Mouse (Mus musculus): ENCODE results near the gene Btbd8.

The Btbd8 gene

GRCm38 (mm10) chr5:107518602-107519001 is 80.8 kb downstream of the Btbd8 start:
- no peak for DNase-seq (ENCODE audit: low spot score)

- no peak for DNase-seq (ENCODE audit: low spot score)
These were observed 83.6 kb downstream of the Btbd8 start for GRCm38 (mm10) chr5:107521386-107521785.

GRCm38 (mm10) chr5:107521897-107522296 is 84.1 kb downstream of the Btbd8 start:
- no peak for DNase-seq (ENCODE audit: low spot score)

GRCm38 (mm10) chr5:107524281-107524680 is 86.5 kb downstream of the Btbd8 start:
- DNase-seq (ENCODE audit: low spot score): no peak

GRCm38 (mm10) chr5:107528856-107529255 is 91.1 kb downstream of the Btbd8 start:
- DNase-seq (ENCODE audit: low spot score): no peak

GRCm38 (mm10) chr5:107533590-107533989 is 95.8 kb downstream of the Btbd8 start:
- no peak for DNase-seq (ENCODE audit: low spot score)

- DNase-seq (ENCODE audit: low spot score): peak; percentile 48
These were observed 96.8 kb downstream of the Btbd8 start, which contains the start of gene 1700028K03Rik for GRCm38 (mm10) chr5:107534581-107534980. Gene 1700028K03Rik, plus strand, starts transcription at chr5:107534709.

GRCm38 (mm10) chr5:107541696-107542095 is 103.9 kb downstream of the Btbd8 start:
- no peak for DNase-seq (ENCODE audit: low spot score)

- no peak for DNase-seq (ENCODE audit: low spot score)
These were observed 108.1 kb downstream of the Btbd8 start for GRCm38 (mm10) chr5:107545927-107546326.

GRCm38 (mm10) chr5:107547955-107548354 is 110.2 kb downstream of the Btbd8 start:
- DNase-seq (ENCODE audit: low spot score): no peak

- no peak for DNase-seq (ENCODE audit: low spot score)
These were observed 110.6 kb downstream of the Btbd8 start for GRCm38 (mm10) chr5:107548444-107548843.

- DNase-seq (ENCODE audit: low spot score): no peak
These were observed 116.5 kb downstream of the Btbd8 start for GRCm38 (mm10) chr5:107554336-107554735.

GRCm38 (mm10) chr5:107556969-107557368 is 119.2 kb downstream of the Btbd8 start:
- DNase-seq (ENCODE audit: low spot score): no peak

All from yolk sac, embryonic 10.5 days (tissue).